Mouse (Mus musculus): ENCODE data around the gene Nfia. TPM values are rescaled to one million over a fixed set of nuclear protein-coding genes. Genes with fewer than 3 reads are reported as not detected.
A peak's percentile ranks its signal among the peaks of the same experiment; 100 is the strongest.

Gene Nfia
- polyA plus RNA-seq, 1 experiment = 1.4 TPM

GRCm38 (mm10) chr4:98105971-98106370 is 333.4 kb downstream of the Nfia start:
- no peak overlapping the region for H3K4me3 ChIP-seq (ENCODE audit: low read depth, low read length)
- no peaks in the 10 kb centered on the region for H3K27me3 ChIP-seq (ENCODE audit: control insufficient read depth, insufficient read depth, low read length, poor library complexity, severe bottlenecking)
- no peaks in the 10 kb centered on the region for H3K4me1 ChIP-seq (ENCODE audit: control insufficient read depth, insufficient read depth, low read length)
- H3K36me3 ChIP-seq (ENCODE audit: control insufficient read depth, insufficient read depth, low read length, poor library complexity, severe bottlenecking) = no peaks in the 10 kb centered on the region
- TF ChIP-seq EP300 (IDR thresholded peaks at IDR 0.05; ENCODE audit: insufficient read depth, low read depth, low read length) (no peak), CTCF (IDR thresholded peaks at IDR 0.05; ENCODE audit: low read depth, low read length) (no peak), POLR2A (IDR thresholded peaks at IDR 0.05; ENCODE audit: insufficient read depth, low read length) (no peak)
- no peak overlapping the region for H3K27ac ChIP-seq (ENCODE audit: insufficient read depth, low read length)
- no peak overlapping the region for H3K9ac ChIP-seq (ENCODE audit: low read depth, poor library complexity, severe bottlenecking)
- no peaks in the 10 kb centered on the region for H3K9me3 ChIP-seq (replicated peaks; ENCODE audit: control insufficient read depth, insufficient read depth, low read length, poor library complexity, severe bottlenecking)

GRCm38 (mm10) chr4:98106445-98107092 is 334.0 kb downstream of the Nfia start:
- TF ChIP-seq POLR2A (IDR thresholded peaks at IDR 0.05; ENCODE audit: insufficient read depth, low read length) (no peak), EP300 (IDR thresholded peaks at IDR 0.05; ENCODE audit: insufficient read depth, low read depth, low read length) (no peak), CTCF (IDR thresholded peaks at IDR 0.05; ENCODE audit: low read depth, low read length) (no peak)
- H3K27me3 ChIP-seq (ENCODE audit: control insufficient read depth, insufficient read depth, low read length, poor library complexity, severe bottlenecking) = no peaks in the 10 kb centered on the region
- H3K36me3 ChIP-seq (ENCODE audit: control insufficient read depth, insufficient read depth, low read length, poor library complexity, severe bottlenecking) = no peaks in the 10 kb centered on the region
- no peaks in the 10 kb centered on the region for H3K4me1 ChIP-seq (ENCODE audit: control insufficient read depth, insufficient read depth, low read length)
- H3K27ac ChIP-seq (ENCODE audit: insufficient read depth, low read length) = no peak overlapping the region
- H3K9ac ChIP-seq (ENCODE audit: low read depth, poor library complexity, severe bottlenecking) = no peak overlapping the region
- no peak overlapping the region for H3K4me3 ChIP-seq (ENCODE audit: low read depth, low read length)
- H3K9me3 ChIP-seq (replicated peaks; ENCODE audit: control insufficient read depth, insufficient read depth, low read length, poor library complexity, severe bottlenecking) = no peaks in the 10 kb centered on the region

GRCm38 (mm10) chr4:98107093-98107453 is 334.5 kb downstream of the Nfia start:
- no peak overlapping the region for H3K27ac ChIP-seq (ENCODE audit: insufficient read depth, low read length)
- no peaks in the 10 kb centered on the region for H3K4me1 ChIP-seq (ENCODE audit: control insufficient read depth, insufficient read depth, low read length)
- H3K4me3 ChIP-seq (ENCODE audit: low read depth, low read length) = no peak overlapping the region
- H3K36me3 ChIP-seq (ENCODE audit: control insufficient read depth, insufficient read depth, low read length, poor library complexity, severe bottlenecking) = no peaks in the 10 kb centered on the region
- TF ChIP-seq POLR2A (IDR thresholded peaks at IDR 0.05; ENCODE audit: insufficient read depth, low read length) (no peak), EP300 (IDR thresholded peaks at IDR 0.05; ENCODE audit: insufficient read depth, low read depth, low read length) (no peak)
- no peaks in the 10 kb centered on the region for H3K9me3 ChIP-seq (replicated peaks; ENCODE audit: control insufficient read depth, insufficient read depth, low read length, poor library complexity, severe bottlenecking)
- no peaks in the 10 kb centered on the region for H3K27me3 ChIP-seq (ENCODE audit: control insufficient read depth, insufficient read depth, low read length, poor library complexity, severe bottlenecking)
- no peak overlapping the region for H3K9ac ChIP-seq (ENCODE audit: low read depth, poor library complexity, severe bottlenecking)

- H3K9ac ChIP-seq (ENCODE audit: low read depth, poor library complexity, severe bottlenecking) = no peak overlapping the region
Measured at GRCm38 (mm10) chr4:98107936-98108675, 335.6 kb downstream of the Nfia start.

GRCm38 (mm10) chr4:98108676-98109016 is 336.1 kb downstream of the Nfia start:
- Histone ChIP-seq H3K36me3 (ENCODE audit: control insufficient read depth, insufficient read depth, low read length, poor library complexity, severe bottlenecking) (no peaks in the 10 kb centered on the region), H3K9ac (ENCODE audit: low read depth, poor library complexity, severe bottlenecking) (no peak overlapping the region), H3K4me1 (ENCODE audit: control insufficient read depth, insufficient read depth, low read length) (no peaks in the 10 kb centered on the region), H3K27ac (ENCODE audit: insufficient read depth, low read length) (no peak overlapping the region), H3K27me3 (ENCODE audit: control insufficient read depth, insufficient read depth, low read length, poor library complexity, severe bottlenecking) (no peaks in the 10 kb centered on the region), H3K9me3 (replicated peaks; ENCODE audit: control insufficient read depth, insufficient read depth, low read length, poor library complexity, severe bottlenecking) (no peaks in the 10 kb centered on the region), H3K4me3 (ENCODE audit: low read depth, low read length) (no peak overlapping the region)
- TF ChIP-seq CTCF (IDR thresholded peaks at IDR 0.05; ENCODE audit: low read depth, low read length) = no peak
- no peak for TF ChIP-seq POLR2A (IDR thresholded peaks at IDR 0.05; ENCODE audit: insufficient read depth, low read length)
- no peak for TF ChIP-seq EP300 (IDR thresholded peaks at IDR 0.05; ENCODE audit: insufficient read depth, low read depth, low read length)

More at GRCm38 (mm10) chr4:98107936-98108675, 335.6 kb downstream of the Nfia start:
- no peak overlapping the region for H3K4me3 ChIP-seq (ENCODE audit: low read depth, low read length)
- no peak overlapping the region for H3K27ac ChIP-seq (ENCODE audit: insufficient read depth, low read length)
- no peaks in the 10 kb centered on the region for H3K9me3 ChIP-seq (replicated peaks; ENCODE audit: control insufficient read depth, insufficient read depth, low read length, poor library complexity, severe bottlenecking)
- H3K36me3 ChIP-seq (ENCODE audit: control insufficient read depth, insufficient read depth, low read length, poor library complexity, severe bottlenecking) = no peaks in the 10 kb centered on the region
- no peaks in the 10 kb centered on the region for H3K27me3 ChIP-seq (ENCODE audit: control insufficient read depth, insufficient read depth, low read length, poor library complexity, severe bottlenecking)
- no peaks in the 10 kb centered on the region for H3K4me1 ChIP-seq (ENCODE audit: control insufficient read depth, insufficient read depth, low read length)
- no peak for TF ChIP-seq POLR2A (IDR thresholded peaks at IDR 0.05; ENCODE audit: insufficient read depth, low read length)
- TF ChIP-seq EP300 (IDR thresholded peaks at IDR 0.05; ENCODE audit: insufficient read depth, low read depth, low read length) = no peak
- TF ChIP-seq CTCF (IDR thresholded peaks at IDR 0.05; ENCODE audit: low read depth, low read length) = no peak

- H3K27ac ChIP-seq (ENCODE audit: insufficient read depth, low read length) = no peak overlapping the region
- H3K27me3 ChIP-seq (ENCODE audit: control insufficient read depth, insufficient read depth, low read length, poor library complexity, severe bottlenecking) = no peaks in the 10 kb centered on the region
- no peaks in the 10 kb centered on the region for H3K4me1 ChIP-seq (ENCODE audit: control insufficient read depth, insufficient read depth, low read length)
- H3K9me3 ChIP-seq (replicated peaks; ENCODE audit: control insufficient read depth, insufficient read depth, low read length, poor library complexity, severe bottlenecking) = no peaks in the 10 kb centered on the region
- no peaks in the 10 kb centered on the region for H3K36me3 ChIP-seq (ENCODE audit: control insufficient read depth, insufficient read depth, low read length, poor library complexity, severe bottlenecking)
- no peak overlapping the region for H3K4me3 ChIP-seq (ENCODE audit: low read depth, low read length)
- H3K9ac ChIP-seq (ENCODE audit: low read depth, poor library complexity, severe bottlenecking) = no peak overlapping the region
- peak; percentile 53 for TF ChIP-seq CTCF (IDR thresholded peaks at IDR 0.05; ENCODE audit: low read depth, low read length)
- no peak for TF ChIP-seq POLR2A (IDR thresholded peaks at IDR 0.05; ENCODE audit: insufficient read depth, low read length)
- TF ChIP-seq EP300 (IDR thresholded peaks at IDR 0.05; ENCODE audit: insufficient read depth, low read depth, low read length) = no peak
Measured at GRCm38 (mm10) chr4:98109064-98109463, 336.5 kb downstream of the Nfia start.
